Mouse (Mus musculus) kidney, postnatal 36 days (tissue): ENCODE results near the gene Clec12b.

Experiments used
- DNase-seq, 2 experiments: peaks; one replicate each; pipeline ENCODE4 v3.0.0; 2021 to 2022; ENCODE audit warnings: mixed read lengths in 2 of 2

Clec12b gene

DNA sequence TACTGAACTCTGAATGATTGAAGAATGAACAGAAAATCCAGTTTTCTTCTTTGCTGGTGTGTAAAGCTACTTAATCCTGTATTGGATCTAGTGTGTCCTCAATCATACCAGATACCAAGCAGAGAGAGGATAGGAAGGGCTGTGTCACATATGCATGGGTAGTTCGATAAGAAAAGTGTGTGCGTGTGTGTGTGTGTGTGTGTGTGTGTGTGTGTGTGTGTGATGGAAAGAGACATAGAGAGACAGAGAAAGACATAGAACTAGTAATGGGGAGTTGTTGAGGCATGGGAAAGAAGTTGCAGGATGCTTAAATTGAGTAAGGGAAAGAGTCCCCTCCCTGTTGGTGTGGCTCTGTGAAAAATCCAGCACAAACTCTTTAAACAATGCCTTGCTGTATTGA lies at the start of gene Clec12b:
TSS of gene Clec12b (minus strand) at position 101 of the 400 bp plus-strand sequence.
- no peak for DNase-seq

DNA sequence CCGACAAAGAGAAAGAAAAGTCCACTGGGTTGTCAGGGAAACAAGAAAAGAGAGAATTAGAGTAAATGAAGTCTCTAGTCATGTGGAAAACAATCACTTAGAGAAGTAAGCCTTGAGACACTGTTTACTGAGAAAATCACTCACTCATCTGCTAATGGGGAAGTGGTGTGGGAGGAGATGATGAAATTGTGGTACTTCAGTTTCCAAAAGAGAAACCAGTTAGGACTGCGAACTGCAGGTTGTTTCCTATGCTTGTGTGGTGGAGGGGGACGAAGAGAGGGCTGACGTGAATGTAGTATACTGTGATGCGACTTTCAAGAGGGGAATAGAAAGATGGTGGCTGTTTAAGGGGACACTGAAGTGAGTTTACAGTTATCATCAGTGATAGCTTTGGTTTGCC lies 48.6 kb upstream of the Clec12b start:
- DNase-seq, result no peak

DNA sequence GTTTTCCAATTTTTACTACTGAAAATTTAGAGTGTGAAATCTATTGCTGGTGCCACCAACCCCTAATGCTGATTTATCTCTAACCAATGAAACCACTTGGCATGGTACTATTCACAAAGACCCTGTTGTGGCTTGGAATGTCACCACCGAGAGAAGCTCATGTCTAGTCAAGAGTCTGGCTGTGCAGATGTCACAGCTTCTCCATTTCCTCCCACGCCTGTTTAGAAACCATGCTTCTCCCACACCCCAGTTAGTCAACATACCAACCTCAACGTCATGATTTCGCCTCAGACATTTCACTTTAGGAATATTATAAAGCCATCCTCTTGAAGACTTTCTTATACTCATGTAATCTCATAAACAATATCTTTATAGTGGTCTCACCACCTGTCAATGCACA lies 41.6 kb upstream of the Clec12b start:
- DNase-seq, result no peak

DNA sequence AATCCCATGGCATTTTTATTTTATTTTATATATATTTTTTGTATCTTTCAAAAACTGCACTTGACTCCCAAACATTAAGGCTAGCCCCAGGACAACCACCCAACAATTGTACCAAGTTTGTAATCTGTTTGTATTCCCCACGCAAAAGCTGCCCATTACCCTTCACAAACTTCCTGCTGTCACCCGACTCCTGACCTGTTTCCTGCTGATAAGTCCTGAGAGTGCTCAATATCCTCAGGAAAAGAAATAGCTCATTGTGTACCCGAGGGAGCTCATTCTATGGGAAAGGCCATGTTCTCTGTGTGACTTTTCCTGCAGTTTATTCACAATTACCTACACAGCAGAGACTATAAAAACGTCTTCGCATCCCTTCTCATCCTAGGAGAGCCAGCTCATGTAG lies 40.1 kb upstream of the Clec12b start:
- DNase-seq, result peak; percentile 58 to 77

DNA sequence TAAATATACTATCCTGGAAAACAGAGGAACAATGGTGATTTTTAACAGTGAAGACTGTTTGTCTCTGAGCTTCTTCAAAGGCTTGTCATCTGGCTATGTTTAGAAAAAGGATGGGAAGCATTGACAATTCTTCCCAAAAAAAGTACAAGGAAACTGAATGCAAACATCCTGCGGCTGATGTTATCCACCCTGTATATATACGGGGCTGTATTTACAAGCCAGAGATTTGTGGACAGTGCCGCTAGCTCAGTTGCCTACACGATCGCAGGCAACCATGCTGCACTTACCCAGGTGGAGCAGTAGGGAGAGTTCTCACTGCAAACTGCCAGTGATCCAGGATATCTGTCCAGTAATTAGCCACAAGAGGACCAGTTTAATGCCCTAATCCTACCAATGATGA lies 39.5 kb upstream of the Clec12b start:
- DNase-seq, result no peak

DNA sequence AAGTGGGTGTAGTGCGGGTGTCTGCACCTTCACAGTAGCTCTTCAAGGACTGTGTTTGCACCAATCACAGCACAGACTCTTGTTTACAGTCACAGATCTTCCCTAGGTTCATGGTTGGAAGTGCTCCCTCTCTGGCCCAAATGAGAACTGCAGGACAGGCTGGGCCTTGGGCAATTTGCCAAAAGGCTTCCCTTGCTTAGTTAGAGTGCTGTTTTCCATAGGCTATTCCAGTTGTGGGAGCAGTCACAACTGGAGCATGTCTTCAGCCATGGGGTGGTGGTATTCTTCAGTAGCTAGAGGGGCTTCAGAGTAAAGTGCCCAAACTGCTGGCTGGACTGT lies 38.0 kb upstream of the Clec12b start:
- DNase-seq, result peak; percentile 78 to 82

DNA sequence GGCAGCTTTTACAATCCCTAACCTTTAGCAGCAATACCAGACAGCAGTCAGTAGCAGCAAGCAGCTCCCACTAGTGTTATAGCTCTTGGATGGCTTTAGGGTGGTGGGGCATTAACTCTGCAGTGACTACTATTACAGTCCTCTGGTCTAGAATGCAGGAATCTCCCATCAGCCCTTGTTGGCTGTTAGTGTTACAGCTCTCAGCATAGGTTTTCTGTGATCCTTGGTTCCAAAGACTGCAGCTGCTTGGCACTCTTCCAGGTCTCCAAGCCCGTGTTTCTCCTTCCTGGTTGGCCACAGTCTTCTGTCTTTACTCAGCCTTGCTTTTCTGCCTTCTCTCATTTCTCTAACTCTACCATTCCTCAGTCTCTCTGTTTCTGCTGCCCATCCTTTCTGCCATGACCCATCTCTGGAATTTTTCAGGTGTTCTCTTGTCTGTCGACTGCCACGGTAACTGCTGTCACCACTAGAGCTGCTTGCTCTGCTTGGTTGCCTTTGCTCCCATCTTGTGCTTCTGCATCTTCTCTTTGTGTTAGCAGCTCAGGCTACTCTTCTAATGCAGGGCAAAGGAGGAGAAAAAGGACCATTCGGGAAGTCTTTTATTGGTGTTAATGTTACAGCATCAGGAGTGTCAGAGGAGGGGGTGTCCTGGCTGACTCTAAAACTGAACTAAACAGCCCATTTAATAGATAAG lies 37.5 kb upstream of the Clec12b start:
- DNase-seq, result peak; percentile 41 to 58

DNA sequence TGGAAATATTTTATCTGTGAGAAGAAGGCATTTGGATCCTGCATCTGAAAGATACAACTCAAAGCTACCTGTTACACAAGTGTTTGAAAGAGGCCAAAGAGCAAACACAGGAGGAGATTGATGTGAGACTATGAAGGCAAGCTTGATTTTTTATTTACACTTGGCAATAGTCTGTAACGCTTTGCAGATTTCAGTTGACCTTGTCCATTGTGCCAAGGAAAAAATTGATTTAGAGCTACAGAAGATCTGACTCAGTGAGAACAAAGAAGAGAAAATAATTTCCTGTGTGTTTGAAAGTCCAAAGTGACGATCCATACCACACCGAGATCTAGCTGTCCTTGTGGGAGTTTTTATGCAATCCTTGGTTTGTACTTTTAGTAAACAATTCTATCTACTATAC lies 36.6 kb upstream of the Clec12b start:
- no peak for DNase-seq

DNA sequence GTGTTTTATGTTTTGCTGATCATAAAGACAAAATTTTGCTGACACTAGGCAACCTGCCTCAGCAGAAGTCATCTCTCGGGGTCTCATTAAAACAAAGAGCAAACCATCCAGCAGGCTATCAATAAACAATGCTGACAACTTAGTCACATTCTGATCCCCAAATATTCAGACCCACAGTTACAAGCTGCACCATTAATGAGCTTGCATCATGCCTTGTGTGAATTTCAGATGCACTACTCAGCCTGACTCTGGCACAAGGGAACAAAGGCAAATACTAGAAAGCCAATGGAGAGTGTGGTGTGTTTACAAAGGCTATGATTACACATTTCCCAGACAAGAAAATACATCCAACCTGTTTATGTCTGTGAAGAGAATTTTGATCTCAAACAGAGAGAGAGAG lies 28.5 kb upstream of the Clec12b start:
- DNase-seq, result no peak

DNA sequence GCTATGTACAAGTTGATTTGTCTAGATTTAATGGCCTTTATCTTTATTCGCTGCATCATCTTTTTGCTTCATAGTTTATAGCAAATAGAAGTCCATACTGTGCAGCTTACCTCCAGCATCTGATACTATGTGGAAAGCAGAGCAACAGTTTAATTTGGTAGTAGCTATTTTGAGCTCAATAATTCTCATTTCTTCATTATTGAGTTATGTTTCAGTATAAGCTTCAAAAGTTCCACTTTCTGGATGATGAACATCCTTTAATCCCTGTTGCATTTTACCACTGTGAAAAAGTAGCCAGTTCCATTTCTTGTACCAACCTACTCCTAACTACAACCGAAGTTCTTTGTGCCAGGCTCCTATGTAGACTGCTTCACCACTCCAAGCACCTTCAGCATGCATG lies 22.9 kb upstream of the Clec12b start, which contains the start of gene Clec9a:
TSS of gene Clec9a (plus strand) at position 301 of the 400 bp plus-strand sequence.
- no peak for DNase-seq

DNA sequence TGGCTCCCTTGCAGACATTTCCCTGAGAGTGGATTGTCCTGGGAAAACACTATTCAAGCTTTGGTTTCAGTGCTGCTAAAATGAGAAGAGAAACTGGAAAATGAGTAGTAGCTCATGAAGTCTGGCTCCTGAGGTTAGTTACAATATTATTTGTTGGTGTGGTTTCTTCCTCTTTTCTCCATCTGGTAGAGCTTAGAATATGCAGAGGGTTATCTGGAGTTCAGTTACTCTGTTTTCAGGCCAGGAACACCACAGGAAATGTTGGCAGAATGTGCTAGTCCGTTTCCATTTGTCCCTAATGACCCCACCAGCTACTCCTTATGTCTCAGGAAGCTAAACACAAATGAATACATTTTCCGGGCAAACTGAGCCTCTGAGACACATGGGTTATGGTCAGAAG lies 21.6 kb upstream of the Clec12b start:
- DNase-seq, result no peak

DNA sequence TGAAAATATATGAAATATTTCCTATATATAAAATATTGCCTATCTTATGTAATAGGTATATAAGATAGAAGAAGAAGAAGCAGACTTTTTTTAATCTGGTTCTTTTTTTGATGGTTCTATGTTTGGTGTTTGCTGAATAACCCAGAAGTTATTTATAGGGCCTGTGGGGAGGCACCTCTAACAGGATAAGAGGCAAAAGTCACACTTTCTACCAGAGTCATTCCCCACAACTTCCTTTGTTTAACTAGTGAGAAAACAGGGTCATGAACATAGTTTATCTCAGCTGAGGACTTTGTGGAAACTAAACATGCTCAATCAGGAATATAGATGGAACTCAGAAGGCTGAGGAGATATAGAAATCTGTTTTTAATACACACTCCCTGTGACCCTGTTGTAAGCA lies 20.3 kb upstream of the Clec12b start:
- no peak for DNase-seq

DNA sequence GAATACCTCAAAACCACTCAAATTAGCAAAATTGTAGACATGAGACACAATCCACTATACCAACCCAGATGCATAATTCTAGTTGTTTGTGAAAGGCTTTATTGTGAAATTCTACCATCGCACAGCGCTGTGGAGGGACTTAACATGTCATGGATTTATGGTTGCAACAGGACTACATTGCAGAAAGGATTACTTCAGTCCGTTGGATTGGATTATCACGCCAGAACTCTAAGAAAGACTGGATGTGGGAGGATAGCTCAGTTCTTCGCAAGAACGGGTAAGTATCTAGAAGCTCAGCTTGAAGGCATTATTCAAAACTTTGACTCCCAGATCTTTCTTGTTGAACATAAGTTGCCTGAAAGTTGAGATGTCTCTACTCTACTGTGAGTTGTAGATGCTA lies 17.7 kb upstream of the Clec12b start:
- no peak for DNase-seq

DNA sequence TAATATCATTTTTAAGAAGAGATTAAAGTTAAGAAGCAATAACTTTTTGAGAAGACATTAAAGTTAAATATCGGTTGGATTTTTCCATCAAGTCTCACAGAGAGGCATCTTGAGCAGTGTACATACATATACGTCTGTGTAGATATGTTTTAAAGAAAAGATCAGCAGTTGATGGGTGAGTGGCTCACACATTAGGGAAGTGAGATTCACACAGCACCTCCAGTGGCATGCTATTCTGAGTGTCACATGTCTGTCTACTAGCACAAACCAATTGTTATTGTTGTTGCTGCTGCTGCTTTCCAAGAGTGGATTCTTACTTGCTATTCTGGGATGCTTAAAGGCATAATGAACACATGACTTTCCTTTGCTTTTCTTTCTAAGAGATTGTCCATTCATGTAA lies 16.7 kb upstream of the Clec12b start:
- DNase-seq, result no peak

DNA sequence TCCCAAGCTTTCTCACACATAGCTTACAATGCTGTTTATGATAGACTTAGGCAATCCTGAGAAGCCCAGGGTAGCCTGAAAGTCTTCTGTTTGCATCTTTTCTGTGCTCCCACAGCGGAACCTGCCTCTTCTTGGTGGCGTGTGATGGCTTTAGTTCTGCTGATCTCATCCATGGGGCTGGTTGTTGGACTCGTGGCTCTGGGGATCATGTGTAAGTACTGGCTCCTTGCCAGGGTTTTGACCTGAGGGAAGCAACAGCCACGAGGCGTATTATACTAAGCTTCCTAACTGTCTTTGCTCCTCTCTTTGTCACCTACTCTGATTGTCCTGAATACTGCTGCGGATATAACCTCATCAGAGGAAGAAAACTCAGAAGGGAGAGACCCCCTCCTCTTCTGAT lies 14.3 kb upstream of the Clec12b start:
- peak; percentile 71 to 84 for DNase-seq

DNA sequence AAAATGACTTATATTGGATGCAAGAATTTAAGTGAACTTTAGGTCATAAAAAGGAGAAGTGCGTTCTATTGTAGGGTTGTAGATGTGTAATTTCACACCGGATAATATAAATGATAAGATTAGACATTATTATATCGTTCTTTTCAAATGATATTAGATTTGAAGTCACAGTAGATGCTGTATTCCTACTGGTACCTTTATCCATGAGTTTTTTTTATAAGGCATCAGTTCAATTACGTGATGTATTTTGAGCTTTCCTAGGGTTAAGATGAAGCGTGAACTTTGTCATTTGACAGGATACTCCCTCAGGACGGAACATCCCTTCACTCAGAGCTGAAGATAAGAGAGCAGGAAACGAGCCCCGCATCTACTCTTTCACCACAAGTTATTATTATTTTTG lies 11.3 kb upstream of the Clec12b start, which contains the start of gene Clec1b:
TSS of gene Clec1b (plus strand) at position 301 of the 400 bp plus-strand sequence.
- no peak for DNase-seq

DNA sequence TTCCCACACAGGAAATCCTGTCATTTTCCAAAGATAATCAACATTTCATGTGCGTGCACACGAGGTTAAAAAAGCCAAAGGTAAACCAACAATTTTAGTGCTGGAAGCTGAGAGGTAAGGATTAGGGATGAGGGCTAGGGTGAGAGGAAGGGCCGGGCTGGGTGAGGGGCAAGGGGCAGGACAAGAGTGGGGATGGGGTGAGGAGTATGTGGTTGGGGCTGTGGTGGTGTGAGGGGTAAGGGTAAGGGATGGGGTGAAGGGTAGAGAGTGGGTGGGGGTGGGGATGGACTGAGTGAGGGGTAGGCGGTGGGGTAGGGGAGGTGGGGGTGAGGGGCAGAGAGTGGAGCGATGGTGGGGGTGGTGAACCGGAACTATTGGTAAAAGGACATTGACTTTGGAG lies 8.1 kb upstream of the Clec12b start:
- DNase-seq, result no peak

DNA sequence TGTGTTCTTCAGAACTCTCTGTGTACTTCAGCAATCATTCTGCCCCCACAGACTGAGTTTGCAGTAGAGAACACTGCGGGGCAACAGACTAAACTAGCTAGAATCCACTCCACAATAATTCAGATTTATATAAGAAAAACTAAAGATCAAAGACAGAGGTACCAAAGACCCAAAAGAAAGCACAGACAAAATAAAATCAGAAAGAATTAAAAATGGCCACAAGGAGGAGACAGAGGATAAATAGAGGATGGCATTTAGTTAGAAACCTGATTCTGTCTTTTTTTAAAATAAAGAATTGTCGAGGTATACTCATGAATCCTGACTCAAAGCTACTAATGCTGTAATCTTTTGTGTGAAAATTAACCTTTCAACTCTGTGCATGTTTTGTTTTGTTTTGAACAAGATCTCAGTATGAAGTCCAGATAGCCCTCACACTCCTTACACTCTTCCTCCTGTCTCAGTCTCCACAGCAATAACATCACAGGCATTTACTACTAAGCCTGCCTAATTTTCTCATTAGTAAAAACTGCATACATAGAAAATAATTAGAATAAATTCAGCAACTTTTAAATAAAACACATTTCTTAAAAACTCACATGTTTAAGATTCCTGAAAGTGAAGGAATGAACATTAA lies 7.5 kb upstream of the Clec12b start:
- DNase-seq, result no peak

DNA sequence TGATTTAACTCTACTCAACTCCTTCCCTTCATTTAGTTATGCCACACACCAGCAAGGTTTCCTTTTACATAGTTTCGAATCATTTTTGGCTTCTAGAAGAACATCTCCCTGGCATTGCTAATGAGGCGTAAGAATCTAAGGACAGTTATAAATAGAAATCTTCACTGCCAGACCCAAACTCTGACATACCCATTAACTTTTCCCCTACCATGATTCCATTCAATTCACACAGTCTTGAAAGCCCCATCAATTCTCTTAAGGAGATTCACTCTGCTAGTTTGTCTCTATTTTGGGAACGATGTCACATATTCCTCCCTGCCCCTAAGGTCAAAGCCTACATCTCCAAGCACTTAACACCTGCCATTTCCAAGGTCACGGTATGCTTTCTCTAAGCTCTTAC lies 674 bp downstream of the Clec12b start:
- no peak for DNase-seq

DNA sequence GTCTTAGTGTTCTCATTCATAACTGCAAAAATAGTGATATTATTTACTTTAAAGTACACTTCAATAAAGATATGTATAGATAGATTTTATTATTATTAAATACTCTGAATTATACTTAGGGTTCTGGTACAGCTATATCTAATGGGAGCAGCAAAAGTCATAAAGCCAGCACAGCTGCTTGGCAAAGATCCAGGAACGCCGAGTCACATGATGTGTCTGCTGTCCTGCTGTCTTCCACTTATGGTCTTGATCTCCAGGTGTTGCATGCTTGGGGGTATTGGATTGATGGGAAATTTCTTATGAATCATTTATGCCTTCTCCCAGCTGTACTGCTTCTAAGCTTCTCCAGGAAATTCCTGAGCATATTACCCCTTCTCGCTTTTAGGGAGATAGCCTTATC lies 2.2 kb downstream of the Clec12b start:
- no peak for DNase-seq

DNA sequence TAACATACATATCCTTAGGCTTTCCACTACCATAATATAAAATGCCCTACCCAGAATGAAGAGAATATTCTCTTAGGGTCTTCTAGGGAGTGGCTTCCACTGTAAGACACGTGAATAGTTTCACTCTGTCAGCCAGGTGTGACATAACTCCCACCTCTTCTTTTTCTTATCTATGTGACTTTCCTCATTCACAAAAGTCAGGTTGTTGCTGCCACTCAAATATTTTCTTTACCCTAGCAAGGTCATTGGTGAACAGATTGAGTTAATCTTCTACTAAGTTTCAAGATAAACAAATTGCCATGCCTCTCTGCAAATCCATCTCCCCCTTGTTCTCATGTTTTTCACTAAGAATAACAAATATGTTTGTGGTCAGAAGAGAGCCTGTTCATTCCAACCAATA lies 3.9 kb downstream of the Clec12b start:
- DNase-seq, result no peak

DNA sequence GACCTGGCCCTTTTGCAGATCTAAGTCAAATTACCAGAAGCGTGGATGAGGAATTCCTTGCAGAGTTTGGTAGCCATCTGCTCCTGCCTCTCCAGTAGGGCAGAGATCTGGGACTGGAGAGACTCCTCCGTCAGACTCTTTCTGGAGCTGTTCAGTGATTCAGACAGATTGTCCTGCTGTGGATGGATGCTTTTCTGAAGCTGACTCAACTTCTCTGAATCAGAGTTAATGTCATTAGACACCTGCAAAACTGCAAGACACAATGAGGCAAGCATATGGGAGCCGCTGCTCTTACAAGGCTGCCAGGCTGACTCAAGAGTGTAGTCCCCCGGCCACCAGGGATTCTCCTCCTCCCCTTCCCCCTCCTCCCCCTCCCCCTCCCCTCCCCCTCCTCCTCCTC lies 5.2 kb downstream of the Clec12b start:
- DNase-seq, result no peak

DNA sequence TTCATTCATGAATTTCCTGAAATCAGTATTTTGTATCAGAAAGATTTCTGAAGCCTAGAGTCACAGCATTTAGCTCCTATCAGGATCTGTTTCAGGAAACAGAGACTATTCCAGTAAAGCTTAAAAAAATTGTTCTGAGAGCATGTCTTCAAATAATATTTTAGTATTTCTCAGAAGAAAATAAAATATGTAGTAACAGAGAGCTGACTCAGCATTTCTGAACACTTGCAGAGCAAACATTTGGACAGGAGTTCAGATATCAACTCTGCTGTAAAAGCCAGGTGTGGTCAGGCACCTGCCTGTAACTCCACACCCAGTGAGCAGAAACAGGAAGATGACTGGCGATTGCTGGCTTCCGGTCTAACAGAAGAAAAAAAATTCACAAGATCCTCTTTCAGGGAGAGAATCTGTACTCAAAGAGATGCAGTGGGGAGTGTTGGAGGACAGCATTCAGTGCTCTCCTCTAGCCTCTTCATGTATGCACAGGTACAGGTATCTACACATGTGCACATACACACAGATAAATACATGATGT lies 10.7 kb downstream of the Clec12b start:
- no peak for DNase-seq

DNA sequence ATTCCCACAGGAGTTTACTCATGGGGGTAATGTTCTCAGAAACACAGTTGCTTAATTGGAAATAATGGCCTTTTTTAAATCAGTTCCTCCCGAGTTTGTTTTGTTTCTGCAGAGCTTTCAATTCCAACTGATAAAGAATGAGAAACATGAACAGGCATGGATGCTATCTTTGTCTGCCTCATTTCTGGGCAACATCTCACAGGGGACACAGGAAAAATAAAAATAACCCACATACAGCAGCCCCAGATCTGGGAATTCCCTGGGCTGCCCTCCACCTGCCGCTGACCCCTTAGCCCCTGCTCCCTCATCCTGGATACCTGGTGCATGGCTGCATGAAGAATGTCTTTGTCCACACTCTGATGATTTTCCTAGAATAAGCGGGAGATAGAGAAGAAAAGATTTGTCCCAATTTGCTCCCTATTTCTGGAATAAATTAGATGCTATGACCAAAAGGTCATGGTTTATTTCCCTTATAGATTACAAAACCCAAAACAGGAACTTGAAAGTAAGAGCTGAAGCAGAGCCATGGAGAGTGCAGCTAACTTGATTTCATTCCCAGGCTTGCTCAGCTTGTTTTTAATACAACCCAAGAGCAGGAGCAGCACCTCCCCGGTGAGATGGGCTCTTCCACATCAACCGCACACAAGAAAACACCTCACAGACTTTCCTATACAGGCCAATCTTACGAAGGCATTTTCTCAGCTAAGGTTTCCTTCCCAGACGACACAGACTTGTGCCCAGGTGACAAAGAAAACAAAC lies 16.1 kb downstream of the Clec12b start:
- DNase-seq, result no peak
